Mouse (Mus musculus) spleen, adult 12 weeks (tissue): ENCODE results near the gene Cltc.
"Not testable (repeated sequence)": the region's sequence is repeated elsewhere in the genome, so short reads cannot be mapped to it uniquely, and the experiment has no call there.

Source experiments
- DNase-seq: peaks from one replicate; pipeline ENCODE4 v3.0.0; 2022; ENCODE audit warnings: low spot score

The Cltc gene

GRCm38 (mm10) chr11:86738956-86739355 is 18.4 kb downstream of the Cltc start:
- no peak for DNase-seq

- not testable (repeated sequence) for DNase-seq
These were observed 19.1 kb downstream of the Cltc start for GRCm38 (mm10) chr11:86738308-86738707.

GRCm38 (mm10) chr11:86737301-86738000 is 19.9 kb downstream of the Cltc start:
- peak; percentile 41 for DNase-seq

- DNase-seq = no peak
These were observed 22.4 kb downstream of the Cltc start for GRCm38 (mm10) chr11:86734993-86735392.

GRCm38 (mm10) chr11:86734241-86734939 is 23.0 kb downstream of the Cltc start:
- DNase-seq = no peak

GRCm38 (mm10) chr11:86731443-86731842 is 25.9 kb downstream of the Cltc start:
- DNase-seq = no peak

GRCm38 (mm10) chr11:86725607-86726006 is 31.8 kb downstream of the Cltc start:
- DNase-seq = no peak

GRCm38 (mm10) chr11:86724982-86725381 is 32.4 kb downstream of the Cltc start:
- DNase-seq = no peak

- no peak for DNase-seq
These were observed 33.4 kb downstream of the Cltc start for GRCm38 (mm10) chr11:86724004-86724403.

GRCm38 (mm10) chr11:86719390-86719789 is 38.0 kb downstream of the Cltc start:
- no peak for DNase-seq

GRCm38 (mm10) chr11:86718369-86718768 is 39.0 kb downstream of the Cltc start:
- no peak for DNase-seq

GRCm38 (mm10) chr11:86717306-86718065 is 39.9 kb downstream of the Cltc start:
- no peak for DNase-seq

- DNase-seq = no peak
These were observed 42.8 kb downstream of the Cltc start for GRCm38 (mm10) chr11:86714606-86715005.

- DNase-seq = no peak
These were observed 56.2 kb downstream of the Cltc start for GRCm38 (mm10) chr11:86701151-86701550.

GRCm38 (mm10) chr11:86695461-86695860 is 61.9 kb downstream of the Cltc start:
- no peak for DNase-seq

GRCm38 (mm10) chr11:86692546-86692945 is 64.8 kb downstream of the Cltc start:
- DNase-seq = no peak

- no peak for DNase-seq
These were observed 65.4 kb downstream of the Cltc start for GRCm38 (mm10) chr11:86691956-86692355.

- no peak for DNase-seq
These were observed 65.9 kb downstream of the Cltc start for GRCm38 (mm10) chr11:86691482-86691881.

- no peak for DNase-seq
These were observed 67.0 kb downstream of the Cltc start for GRCm38 (mm10) chr11:86690383-86690782.

GRCm38 (mm10) chr11:86685366-86685765 is 72.0 kb downstream of the Cltc start:
- DNase-seq = no peak

- DNase-seq = no peak
These were observed 73.0 kb downstream of the Cltc start for GRCm38 (mm10) chr11:86684126-86685012.
